Mouse (Mus musculus) T-helper 1 cell (primary cell): ENCODE measurements at regions not wholly inside any gene's neighbourhood (a gene's known extent, or its start where the extent isn't known, plus 50 kb on each side); places are given as distances from the start of the nearest gene placed in this dataset.
"Not testable (repeated sequence)": the region's sequence is repeated elsewhere in the genome, so short reads cannot be mapped to it uniquely, and the experiment has no call there.

Experiments used
- in situ Hi-C: fragments of 300-600 bp; cut with MboI, MseI; formaldehyde crosslinking; loops from one replicate; pipeline ENCODE4 v1.15.1; 2025; ENCODE audit warnings: high pct_unique_total_duplicates

DNA sequence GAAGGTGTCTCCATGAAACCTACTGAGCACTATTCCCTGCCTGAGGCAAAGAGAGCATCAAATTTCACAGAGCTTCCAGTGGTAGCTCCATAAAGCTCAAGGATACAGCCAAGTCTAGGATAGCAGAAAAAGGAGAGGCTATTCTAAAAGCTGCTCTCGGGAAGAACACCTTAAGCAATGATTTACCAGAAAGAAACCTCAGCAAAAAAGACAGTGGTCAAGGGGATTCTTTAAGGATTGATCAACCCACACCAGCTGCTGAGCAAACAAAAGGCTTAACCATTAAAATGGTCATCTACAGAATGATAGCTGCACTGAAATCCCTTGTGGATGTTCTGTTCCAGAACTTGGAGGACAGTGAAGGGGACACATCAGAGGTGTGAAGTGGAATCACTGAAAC is 78.3 kb upstream of the Gm904 start:
- in situ Hi-C loops, result loop anchor here (5.0 kb wide), 1 partner anchor 397 kb away; no protein-coding TSS in a partner anchor

DNA sequence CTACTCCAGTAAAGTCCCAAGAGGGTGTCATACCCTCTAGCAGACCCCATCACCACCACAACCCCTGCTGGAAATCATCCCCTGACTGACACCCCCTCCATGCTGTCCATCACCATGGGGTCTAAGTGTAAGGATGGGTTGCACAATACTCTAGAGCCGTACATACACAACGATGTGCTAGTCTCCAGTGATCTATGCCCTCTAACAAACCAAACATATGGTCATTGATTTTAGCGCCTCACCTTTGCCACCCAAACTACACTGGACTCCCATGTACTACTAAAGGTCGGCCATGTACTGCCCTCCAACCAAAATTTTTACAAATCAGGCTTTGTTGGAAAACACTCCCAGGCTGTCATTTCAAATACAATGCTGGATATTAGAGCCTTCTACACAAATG is 64.1 kb upstream of the Gm904 start:
- in situ Hi-C loops, result not testable (repeated sequence)

DNA sequence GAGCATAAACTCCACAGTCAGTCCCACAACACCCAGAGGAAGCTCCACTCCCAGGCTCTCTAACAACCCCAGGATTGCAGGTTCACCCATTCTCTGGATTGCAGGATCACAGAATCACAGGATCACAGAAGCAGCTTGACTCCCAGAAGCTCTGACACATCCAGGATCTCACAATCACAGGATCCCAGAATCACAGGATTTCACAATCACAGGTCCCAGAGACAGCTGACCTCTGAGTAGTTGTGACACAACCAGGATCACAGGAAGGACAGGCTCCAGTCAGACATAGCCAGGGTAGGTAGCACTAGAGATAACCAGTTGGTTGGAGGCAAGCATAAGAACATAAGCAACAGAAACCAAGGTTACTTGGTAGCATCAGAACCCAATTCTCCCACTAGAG is 52.6 kb upstream of the Gm904 start:
- in situ Hi-C loops, result not testable (repeated sequence)
